Mouse (Mus musculus): ENCODE results near the gene Hax1. TPM values are rescaled to one million over a fixed set of nuclear protein-coding genes. Genes with fewer than 3 reads are reported as not detected.

Gene Hax1
- polyA plus RNA-seq, 1 experiment, result 296 TPM

GRCm38 (mm10) chr3:90004091-90004796 is 5.7 kb upstream of the Hax1 start:
- H3K36me3 ChIP-seq (ENCODE audit: control insufficient read depth, insufficient read depth), result peaks cover 77% of the 10 kb centered on the region

GRCm38 (mm10) chr3:89999830-90000229 is 1.2 kb upstream of the Hax1 start:
- no peak for TF ChIP-seq FOSL1 (IDR thresholded peaks at IDR 0.05; ENCODE audit: insufficient read depth, low read length, poor library complexity, severe bottlenecking)
- TF ChIP-seq CEBPB (IDR thresholded peaks at IDR 0.05; ENCODE audit: low read depth), result no peak
- TF ChIP-seq CTCF (IDR thresholded peaks at IDR 0.05; ENCODE audit: control insufficient read depth, insufficient read depth, insufficient read length), result no peak
- TF ChIP-seq MAX (IDR thresholded peaks at IDR 0.05), result no peak
- H3K36me3 ChIP-seq (ENCODE audit: control insufficient read depth, insufficient read depth), result peaks cover 59% of the 10 kb centered on the region
- peaks cover 14% of the 10 kb centered on the region for H3K79me3 ChIP-seq (ENCODE audit: low read depth)
- H3K4me3 ChIP-seq (ENCODE audit: insufficient read depth, poor library complexity, severe bottlenecking), result no peak overlapping the region
- no peaks in the 10 kb centered on the region for H3K27me3 ChIP-seq (ENCODE audit: control insufficient read depth, insufficient read depth, insufficient read length)
- H3ac ChIP-seq (ENCODE audit: control insufficient read depth, insufficient read length, low read depth), result no peak overlapping the region
- H3K79me2 ChIP-seq (ENCODE audit: control insufficient read depth, insufficient read depth), result peaks cover 18% of the 10 kb centered on the region

More at GRCm38 (mm10) chr3:90004091-90004796, 5.7 kb upstream of the Hax1 start:
- Histone ChIP-seq H3K4me3 (ENCODE audit: insufficient read depth, poor library complexity, severe bottlenecking) (no peak overlapping the region), H3K79me2 (ENCODE audit: control insufficient read depth, insufficient read depth) (no peaks in the 10 kb centered on the region), H3ac (ENCODE audit: control insufficient read depth, insufficient read length, low read depth) (no peak overlapping the region), H3K27me3 (ENCODE audit: control insufficient read depth, insufficient read depth, insufficient read length) (no peaks in the 10 kb centered on the region), H3K79me3 (ENCODE audit: low read depth) (no peaks in the 10 kb centered on the region)
- TF ChIP-seq MAX (IDR thresholded peaks at IDR 0.05) (no peak), CTCF (IDR thresholded peaks at IDR 0.05; ENCODE audit: control insufficient read depth, insufficient read depth, insufficient read length) (no peak), MYOD1 (IDR thresholded peaks at IDR 0.05; ENCODE audit: control insufficient read depth, insufficient read length, low read depth) (no peak), FOSL1 (IDR thresholded peaks at IDR 0.05; ENCODE audit: insufficient read depth, low read length, poor library complexity, severe bottlenecking) (no peak), CEBPB (IDR thresholded peaks at IDR 0.05; ENCODE audit: low read depth) (no peak), USF1 (IDR thresholded peaks at IDR 0.05; ENCODE audit: low read depth) (no peak), MYOG (IDR thresholded peaks at IDR 0.05; ENCODE audit: control insufficient read depth, extremely low read depth, insufficient read length) (no peak)

- Histone ChIP-seq H3K79me2 (ENCODE audit: control insufficient read depth, insufficient read depth) (peaks cover 18% of the 10 kb centered on the region), H3K79me3 (ENCODE audit: low read depth) (peaks cover 14% of the 10 kb centered on the region), H3ac (ENCODE audit: control insufficient read depth, insufficient read length, low read depth) (peak overlapping the region; percentile 63), H3K36me3 (ENCODE audit: control insufficient read depth, insufficient read depth) (peaks cover 59% of the 10 kb centered on the region), H3K4me3 (ENCODE audit: insufficient read depth, poor library complexity, severe bottlenecking) (peak overlapping the region; percentile 78), H3K27me3 (ENCODE audit: control insufficient read depth, insufficient read depth, insufficient read length) (no peaks in the 10 kb centered on the region)
- no peak for TF ChIP-seq MAX (IDR thresholded peaks at IDR 0.05)
- TF ChIP-seq MYOG (IDR thresholded peaks at IDR 0.05; ENCODE audit: control insufficient read depth, extremely low read depth, insufficient read length), result no peak
- no peak for TF ChIP-seq CEBPB (IDR thresholded peaks at IDR 0.05; ENCODE audit: low read depth)
- TF ChIP-seq FOSL1 (IDR thresholded peaks at IDR 0.05; ENCODE audit: insufficient read depth, low read length, poor library complexity, severe bottlenecking), result no peak
- no peak for TF ChIP-seq CTCF (IDR thresholded peaks at IDR 0.05; ENCODE audit: control insufficient read depth, insufficient read depth, insufficient read length)
- TF ChIP-seq USF1 (IDR thresholded peaks at IDR 0.05; ENCODE audit: low read depth), result no peak
- TF ChIP-seq MYOD1 (IDR thresholded peaks at IDR 0.05; ENCODE audit: control insufficient read depth, insufficient read length, low read depth), result no peak
Measured at GRCm38 (mm10) chr3:89999090-89999489, 510 bp upstream of the Hax1 start.

GRCm38 (mm10) chr3:89997791-89998495 is 637 bp downstream of the Hax1 start:
- Histone ChIP-seq H3K4me3 (ENCODE audit: insufficient read depth, poor library complexity, severe bottlenecking) (peak overlapping the region; percentile 78), H3ac (ENCODE audit: control insufficient read depth, insufficient read length, low read depth) (peak overlapping the region; percentile 60), H3K79me3 (ENCODE audit: low read depth) (peaks cover 14% of the 10 kb centered on the region), H3K27me3 (ENCODE audit: control insufficient read depth, insufficient read depth, insufficient read length) (no peaks in the 10 kb centered on the region), H3K36me3 (ENCODE audit: control insufficient read depth, insufficient read depth) (peaks cover 50% of the 10 kb centered on the region), H3K79me2 (ENCODE audit: control insufficient read depth, insufficient read depth) (peaks cover 18% of the 10 kb centered on the region)
- TF ChIP-seq MYOD1 (IDR thresholded peaks at IDR 0.05; ENCODE audit: control insufficient read depth, insufficient read length, low read depth) (no peak), CEBPB (IDR thresholded peaks at IDR 0.05; ENCODE audit: low read depth) (peak; percentile 69)

DNA sequence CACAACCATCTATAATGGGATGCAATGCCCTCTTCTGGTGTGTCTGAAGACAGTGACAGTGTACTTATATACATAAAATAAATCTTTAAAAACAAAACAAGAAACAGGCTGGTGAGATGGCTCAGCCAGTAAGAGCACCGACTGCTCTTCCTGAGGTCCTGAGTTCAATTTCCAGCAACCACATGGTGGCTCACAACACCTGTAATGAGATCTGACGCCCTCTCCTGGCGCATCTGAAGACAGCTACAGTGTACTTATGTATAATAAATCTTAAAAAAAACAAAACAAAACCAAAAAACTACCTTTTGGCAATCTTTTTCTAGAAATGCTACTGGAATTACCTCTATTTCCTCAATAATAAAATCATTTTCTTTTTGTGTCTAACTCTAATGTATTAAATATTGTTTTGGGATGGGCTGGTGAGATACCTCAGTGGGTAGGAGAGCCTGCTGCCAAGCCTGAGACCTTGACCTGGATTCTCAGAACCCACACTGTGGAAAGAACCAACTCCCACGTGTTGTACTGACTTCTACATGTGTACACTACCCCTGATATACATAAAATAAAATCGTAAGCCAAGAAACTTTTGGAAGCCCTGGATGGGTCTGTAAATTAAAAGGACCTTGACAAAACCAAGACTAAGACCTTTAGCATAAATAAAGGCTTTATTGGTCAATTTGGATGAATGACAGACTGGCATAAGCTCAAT is 3.6 kb downstream of the Hax1 start:
- Histone ChIP-seq H3K79me3 (ENCODE audit: low read depth) (peaks cover 14% of the 10 kb centered on the region), H3ac (ENCODE audit: control insufficient read depth, insufficient read length, low read depth) (no peak overlapping the region), H3K4me3 (ENCODE audit: insufficient read depth, poor library complexity, severe bottlenecking) (no peak overlapping the region), H3K36me3 (ENCODE audit: control insufficient read depth, insufficient read depth) (peaks cover 33% of the 10 kb centered on the region), H3K79me2 (ENCODE audit: control insufficient read depth, insufficient read depth) (peaks cover 18% of the 10 kb centered on the region), H3K27me3 (ENCODE audit: control insufficient read depth, insufficient read depth, insufficient read length) (no peaks in the 10 kb centered on the region)
- TF ChIP-seq FOSL1 (IDR thresholded peaks at IDR 0.05; ENCODE audit: insufficient read depth, low read length, poor library complexity, severe bottlenecking) (no peak), USF1 (IDR thresholded peaks at IDR 0.05; ENCODE audit: low read depth) (no peak), MAX (IDR thresholded peaks at IDR 0.05) (no peak), CTCF (IDR thresholded peaks at IDR 0.05; ENCODE audit: control insufficient read depth, insufficient read depth, insufficient read length) (no peak), CEBPB (IDR thresholded peaks at IDR 0.05; ENCODE audit: low read depth) (no peak), MYOD1 (IDR thresholded peaks at IDR 0.05; ENCODE audit: control insufficient read depth, insufficient read length, low read depth) (no peak), MYOG (IDR thresholded peaks at IDR 0.05; ENCODE audit: control insufficient read depth, extremely low read depth, insufficient read length) (no peak)

All from C2C12 (cell line).